Mouse (Mus musculus): ENCODE measurements around the gene Prkcb.

Gene Prkcb

DNA sequence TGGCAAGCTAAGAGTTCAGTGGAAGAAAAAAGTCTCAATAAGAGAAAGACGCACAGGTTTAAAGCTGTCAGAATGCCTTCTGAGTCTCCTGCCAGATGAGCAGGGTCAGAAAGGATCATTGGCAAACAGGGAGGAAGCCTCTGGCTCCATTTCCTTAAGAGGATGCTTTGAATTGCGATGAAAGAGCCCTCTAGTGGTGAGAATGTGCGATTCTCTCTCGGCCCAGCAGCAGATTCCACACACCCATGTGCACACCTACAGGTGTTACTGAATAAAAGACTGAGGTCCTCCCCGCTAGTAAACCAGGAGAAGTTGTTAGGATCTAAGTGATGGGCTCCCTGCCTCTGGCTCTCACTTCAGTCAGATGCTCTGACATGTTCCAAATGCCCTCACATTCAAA, 379.4 kb downstream of the Prkcb start:
- no peak for DNase-seq (ENCODE audit: low spot score in 2 of 2)

DNA sequence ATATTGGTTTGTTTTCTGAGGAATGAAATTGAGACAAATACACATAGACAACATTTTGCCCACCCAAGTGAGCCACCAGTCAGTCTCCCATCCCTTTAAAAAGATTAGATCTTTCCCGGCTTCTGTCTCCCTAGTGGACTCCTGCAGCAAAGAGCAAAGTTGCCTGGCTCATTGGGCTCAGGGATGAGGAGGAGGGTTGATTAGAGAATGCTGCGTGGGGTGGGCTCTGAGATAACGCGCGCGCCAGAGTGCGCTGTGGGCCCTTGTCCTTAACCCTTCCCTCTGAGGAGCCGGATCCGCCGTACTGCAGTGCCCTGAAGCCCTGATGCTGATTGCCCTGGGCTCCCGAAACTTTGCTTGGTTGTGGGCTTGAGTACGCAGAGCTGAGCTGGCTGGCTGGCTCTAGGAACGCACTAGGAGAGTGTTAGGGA, 381.9 kb downstream of the Prkcb start, which contains the start of gene Cacng3:
Cacng3 (plus strand) TSS at position 51 of the 431 bp plus-strand sequence.
- DNase-seq (ENCODE audit: low spot score in 2 of 2): no peak

- peak; percentile 45 to 69 for DNase-seq (ENCODE audit: low spot score in 2 of 2)
These were observed 382.5 kb downstream of the Prkcb start for GRCm38 (mm10) chr7:122670873-122671641.

DNA sequence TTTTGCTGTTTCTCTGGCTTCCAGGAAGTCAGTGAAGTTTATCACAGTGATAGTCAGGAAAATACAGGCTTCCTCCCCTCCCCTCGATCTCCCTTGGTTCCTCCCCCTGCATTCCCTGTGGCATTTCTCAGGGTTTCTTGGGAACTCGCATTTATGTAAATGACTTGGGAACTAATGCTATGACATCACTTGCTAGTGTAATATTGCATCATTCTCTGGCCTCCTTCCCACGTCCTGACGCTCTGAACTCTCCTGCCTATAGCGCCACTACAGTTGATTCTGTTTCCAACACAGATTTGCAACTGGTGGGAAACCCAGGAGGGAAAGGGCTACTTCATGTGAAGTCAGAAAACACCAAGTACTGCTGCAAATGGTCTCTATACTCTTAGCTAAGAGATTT, 384.4 kb downstream of the Prkcb start:
- DNase-seq (ENCODE audit: low spot score in 2 of 2): no peak

- no peak for DNase-seq (ENCODE audit: low spot score in 2 of 2)
These were observed 386.7 kb downstream of the Prkcb start for GRCm38 (mm10) chr7:122675207-122675606.

Measured in spleen, postnatal 14 days (tissue).